Mouse (Mus musculus): Measurements from ENCODE around the gene Spata16.

DNA sequence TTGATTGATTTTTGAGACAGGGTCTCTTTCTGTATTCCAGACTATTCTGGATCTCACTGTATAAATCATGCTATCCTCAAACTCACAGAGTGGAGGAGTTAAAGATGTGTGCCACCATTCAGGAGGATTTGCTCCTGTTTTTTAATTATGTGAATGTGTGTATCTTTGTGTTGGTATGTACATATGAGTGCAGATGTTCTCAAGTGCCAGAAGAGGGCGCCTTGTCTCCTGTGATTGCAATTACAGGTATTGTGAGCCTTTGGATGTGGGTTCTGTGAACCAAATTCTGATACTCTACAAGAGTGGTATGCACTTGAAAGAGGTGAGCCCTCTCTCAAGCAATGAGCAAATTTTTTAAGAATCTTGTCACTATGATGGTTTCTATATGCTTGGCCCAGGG lies 369.4 kb downstream of the Spata16 start:
- TF ChIP-seq JUND (IDR thresholded peaks at IDR 0.05; ENCODE audit: low read depth, low read length) (no peak), NELFE (IDR thresholded peaks at IDR 0.05; ENCODE audit: low read depth, low read length) (no peak), ZC3H11A (IDR thresholded peaks at IDR 0.05; ENCODE audit: low read depth, low read length) (no peak)
